Mouse (Mus musculus) midbrain, postnatal 0 days (tissue): ENCODE data around the gene Tspo. TPM values are rescaled to one million over a fixed set of nuclear protein-coding genes. Genes with fewer than 3 reads are reported as not detected.
A peak's percentile ranks its signal among the peaks of the same experiment; 100 is the strongest.

Experiments used
- ATAC-seq: fragments of 200-750 bp; cut with Nextera tagmentation; 2 replicates; pipeline ENCODE4 v1.8.0; 2017; ENCODE audit warnings: moderate number of reproducible peaks, mild to moderate bottlenecking, moderate TSS enrichment, moderate library complexity; ENCODE audit not compliant: low FRiP score
- DNase-seq: peaks from one replicate; pipeline ENCODE4 v3.0.0-alpha.2; 2015; ENCODE audit warnings: low spot score
- H3K27ac ChIP-seq: fragments of 300-500 bp; sonication (generic); 2 replicates; pipeline ENCODE4 v1.5.1; 2014; ENCODE audit warnings: low read depth, mild to moderate bottlenecking, low read length, mixed read lengths
- H3K27me3 ChIP-seq: fragments of 300-500 bp; sonication (generic); 2 replicates; pipeline ENCODE4 v1.6.1; 2014; ENCODE audit warnings: low read length, control low read depth, mixed read lengths; ENCODE audit not compliant: insufficient read depth
- H3K36me3 ChIP-seq: fragments of 300-500 bp; sonication (generic); 2 replicates; pipeline ENCODE4 v1.6.1; 2014; ENCODE audit warnings: low read length, control low read depth, mixed read lengths; ENCODE audit not compliant: insufficient read depth
- H3K4me1 ChIP-seq: fragments of 300-500 bp; sonication (generic); 2 replicates; pipeline ENCODE4 v1.6.1; 2014; ENCODE audit warnings: mild to moderate bottlenecking, control low read depth, antibody characterized with exemption, low read length, mixed read lengths; ENCODE audit not compliant: insufficient read depth
- H3K4me2 ChIP-seq: fragments of 300-500 bp; sonication (generic); 2 replicates; pipeline ENCODE4 v1.6.1; 2014; ENCODE audit warnings: low read depth, mild to moderate bottlenecking, low read length, mixed read lengths; ENCODE audit not compliant: poor library complexity, severe bottlenecking
- H3K4me3 ChIP-seq: fragments of 300-500 bp; sonication (generic); 2 replicates; pipeline ENCODE4 v1.5.1; 2014; ENCODE audit warnings: low read depth, mild to moderate bottlenecking, low read length, moderate library complexity
- H3K9ac ChIP-seq: fragments of 300-500 bp; sonication (generic); replicated peaks from 2 replicates; pipeline ENCODE4 v1.6.1; 2014; ENCODE audit warnings: mild to moderate bottlenecking, low read length, moderate library complexity, mixed read lengths; ENCODE audit not compliant: poor library complexity, severe bottlenecking
- H3K9me3 ChIP-seq: fragments of 300-500 bp; sonication (generic); 2 replicates; pipeline ENCODE4 v1.6.1; 2016; ENCODE audit warnings: low read length, control low read depth
- CTCF ChIP-seq: IDR thresholded peaks from 2 replicates; pipeline ENCODE4 v1.5.1; 2016; ENCODE audit warnings: antibody characterized with exemption, mild to moderate bottlenecking
- WGBS: fragments of 180-500 bp; shearing (Covaris S2); extraction: QIAGEN DNeasy Blood & Tissue Kit; methylation state at CpG from one replicate; pipeline ENCODE4 v1.1.7; 2014; 5-methylcytosine and 5-hydroxymethylcytosine counted together
- polyA plus RNA-seq: library from polyadenylated mRNA; unstranded; fragments of >200 nt; fragmentation: Nextera tagmentation; extraction: Ambion mirVana; gene quantifications from 2 replicates; pipeline ENCODE4 v1.2.1, GENCODE M21; 2015
- total RNA-seq: library from RNA; depleted of rRNA; stranded (reverse); fragments of >200 nt; gene quantifications from 2 replicates; pipeline ENCODE4 v1.2.3, GENCODE M21; 2014; rRNA removed

Gene Tspo
- total RNA-seq (5.5 and 8.0 TPM in 2 replicates), polyA plus RNA-seq (8.4 and 11.3 TPM in 2 replicates)

- Histone ChIP-seq H3K4me3 (peak within 1 kb of the TSS; percentile 23), H3K4me1 (no peaks in the 10 kb centered on the region; the same call in 1 of the 2 replicates), H3K36me3 (no peaks in the 10 kb centered on the region), H3K27me3 (peaks cover 13% of the 10 kb centered on the region), H3K27ac (no peak within 1 kb of the TSS), H3K4me2 (peak within 1 kb of the TSS; percentile 68), H3K9ac (peak within 1 kb of the TSS; percentile 33; the same call in 1 of the 2 replicates), H3K9me3 (no peaks in the 10 kb centered on the region)
- TF ChIP-seq CTCF = no peak
- 1% methylated on average over 26 of the region's 28 CpGs for WGBS
- DNase-seq (no peak), ATAC-seq (no peak)
Measured at GRCm38 (mm10) chr15:83563327-83563856, at the start of gene Tspo, which contains the start of gene Mcat. TSS of gene Tspo (plus strand) at chr15:83563592. TSS of gene Mcat (minus strand) at chr15:83563787.

- WGBS = 65% methylated on average over 5 of the region's 5 CpGs
- H3K27me3 ChIP-seq = no peaks in the 10 kb centered on the region
- no peaks in the 10 kb centered on the region for H3K4me1 ChIP-seq
- H3K4me2 ChIP-seq = no peak overlapping the region
- no peak overlapping the region for H3K9ac ChIP-seq
- no peaks in the 10 kb centered on the region for H3K9me3 ChIP-seq
- H3K27ac ChIP-seq = no peak overlapping the region
- no peak for TF ChIP-seq CTCF
- H3K36me3 ChIP-seq = no peaks in the 10 kb centered on the region
- DNase-seq (no peak), ATAC-seq (no peak)
- no peak overlapping the region for H3K4me3 ChIP-seq
Measured at GRCm38 (mm10) chr15:83515018-83515417, 48.4 kb upstream of the Tspo start.

GRCm38 (mm10) chr15:83518215-83519048, 45.0 kb upstream of the Tspo start:
- peak; percentile 89 for TF ChIP-seq CTCF
- H3K9me3 ChIP-seq = no peaks in the 10 kb centered on the region
- H3K27me3 ChIP-seq = no peaks in the 10 kb centered on the region
- no peaks in the 10 kb centered on the region for H3K36me3 ChIP-seq
- peak overlapping the region; percentile 28; the same call in 1 of the 2 replicates for H3K4me2 ChIP-seq
- DNase-seq = peak; percentile 84
- no peak overlapping the region for H3K9ac ChIP-seq
- H3K4me3 ChIP-seq = no peak overlapping the region
- 0 out of 2 replicates have a peak, but pooled peaks have one; percentile 34 for ATAC-seq
- no peak overlapping the region for H3K27ac ChIP-seq
- H3K4me1 ChIP-seq = no peaks in the 10 kb centered on the region
- WGBS = 33% methylated on average over 20 of the region's 20 CpGs

- Histone ChIP-seq H3K4me1 (no peaks in the 10 kb centered on the region), H3K4me3 (no peak overlapping the region), H3K9me3 (no peaks in the 10 kb centered on the region), H3K27ac (no peak overlapping the region), H3K4me2 (no peak overlapping the region), H3K9ac (no peak overlapping the region), H3K36me3 (no peaks in the 10 kb centered on the region), H3K27me3 (peaks cover 7% of the 10 kb centered on the region)
- no peak for TF ChIP-seq CTCF
- DNase-seq (no peak), ATAC-seq (no peak)
- 84% methylated on average over 6 of the region's 6 CpGs for WGBS
Measured at GRCm38 (mm10) chr15:83520861-83521382, 42.5 kb upstream of the Tspo start.

GRCm38 (mm10) chr15:83523196-83523595, 40.2 kb upstream of the Tspo start:
- H3K4me2 ChIP-seq = no peak overlapping the region
- WGBS = 29% methylated on average over 7 of the region's 7 CpGs
- DNase-seq = no peak
- TF ChIP-seq CTCF = no peak
- H3K27ac ChIP-seq = no peak overlapping the region
- H3K4me3 ChIP-seq = no peak overlapping the region
- H3K27me3 ChIP-seq = peaks cover 26% of the 10 kb centered on the region
- H3K9me3 ChIP-seq = no peaks in the 10 kb centered on the region
- H3K36me3 ChIP-seq = no peaks in the 10 kb centered on the region
- peaks cover 4% of the 10 kb centered on the region; the same call in 1 of the 2 replicates for H3K4me1 ChIP-seq
- no peak overlapping the region for H3K9ac ChIP-seq
- no peak for ATAC-seq
